Mouse (Mus musculus) frontal cortex, adult (tissue): ENCODE data around the gene Hmcn2.

Experiments used
- ATAC-seq: cut with Nextera tagmentation; 2 replicates; pipeline ENCODE4 v1.9.2; 2017; ENCODE audit warnings: mild to moderate bottlenecking, moderate library complexity, mixed read lengths; ENCODE audit not compliant: low TSS enrichment

Hmcn2 gene

DNA sequence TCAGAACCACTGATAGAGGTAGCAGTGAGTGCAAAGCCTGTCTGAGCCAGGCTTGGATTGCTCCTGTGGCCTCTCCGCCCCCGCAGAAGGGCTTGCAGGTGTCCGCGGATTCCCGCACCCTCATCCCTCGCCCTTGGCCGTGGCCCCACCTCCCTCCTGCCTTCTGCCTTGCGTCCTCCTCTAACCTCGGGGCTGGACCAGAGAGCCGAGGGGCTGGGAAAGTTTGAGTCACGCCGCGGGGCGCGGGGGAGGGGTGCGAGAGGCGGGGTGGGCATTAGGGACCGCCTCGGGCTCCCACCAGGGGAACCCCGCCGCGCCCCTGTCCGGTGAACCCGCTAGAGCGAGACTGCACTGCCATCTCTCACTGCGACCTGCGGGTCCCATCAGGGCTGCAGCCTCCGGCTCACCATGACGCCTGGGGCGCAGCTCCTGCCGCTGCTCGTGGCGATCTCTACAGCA lies at the start of gene Hmcn2:
TSS of gene Hmcn2 (plus strand) at position 409 of the 459 bp plus-strand sequence.
- ATAC-seq: no peak

GRCm38 (mm10) chr2:31267447-31267846 lies 46.8 kb upstream of the Hmcn2 start:
- no peak for ATAC-seq

- no peak for ATAC-seq
Measured at GRCm38 (mm10) chr2:31268631-31269030, 45.6 kb upstream of the Hmcn2 start.

GRCm38 (mm10) chr2:31269188-31269587 lies 45.0 kb upstream of the Hmcn2 start:
- ATAC-seq: no peak

DNA sequence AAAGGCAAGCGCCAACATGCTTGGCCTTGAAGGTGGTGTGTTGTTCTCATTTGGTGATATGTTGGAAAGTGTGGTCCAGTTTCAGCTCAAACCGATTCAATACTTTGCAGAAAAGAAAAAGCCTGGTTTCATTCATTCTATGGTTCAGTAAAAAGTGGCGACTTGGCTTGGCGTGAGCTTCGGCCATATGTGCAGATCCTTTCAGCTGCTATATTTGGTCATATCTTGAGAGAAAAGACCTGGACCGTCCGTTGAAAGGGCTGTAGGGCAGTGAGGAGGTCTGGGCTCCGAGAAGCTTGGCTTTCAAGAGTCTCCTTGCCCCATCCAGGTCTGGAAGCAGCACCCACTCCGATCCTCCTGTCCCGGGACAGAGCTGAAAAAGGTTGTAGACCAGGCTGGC lies 44.4 kb upstream of the Hmcn2 start:
- no peak for ATAC-seq

GRCm38 (mm10) chr2:31270470-31270869 lies 43.7 kb upstream of the Hmcn2 start:
- no peak for ATAC-seq

GRCm38 (mm10) chr2:31271071-31271470 lies 43.1 kb upstream of the Hmcn2 start:
- ATAC-seq: no peak

- 0 out of 2 replicates have a peak, but pooled peaks have one; percentile 9 for ATAC-seq
Measured at GRCm38 (mm10) chr2:31274993-31275392, 39.2 kb upstream of the Hmcn2 start.

DNA sequence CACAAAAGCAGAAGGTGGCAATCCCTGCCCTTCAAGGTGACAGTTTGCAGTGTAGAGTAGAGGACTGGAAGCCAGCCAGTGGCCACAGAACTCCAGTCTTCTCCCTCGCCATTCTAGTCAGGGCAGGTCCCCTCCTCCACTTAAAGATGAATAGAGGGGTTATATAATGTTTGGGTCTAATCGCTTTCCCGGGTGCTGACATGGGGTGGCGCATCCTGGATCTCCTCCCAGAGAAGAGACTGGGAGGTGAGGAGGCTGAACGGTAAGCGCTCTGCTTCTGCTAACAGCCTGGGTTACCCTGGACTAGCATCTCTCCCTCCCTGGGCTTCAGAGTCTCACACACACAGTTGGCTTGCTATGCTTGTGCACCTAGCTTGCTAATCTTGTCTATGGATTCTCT lies 36.4 kb upstream of the Hmcn2 start:
- ATAC-seq: peak; percentile 29; the same call in 1 of the 2 replicates

DNA sequence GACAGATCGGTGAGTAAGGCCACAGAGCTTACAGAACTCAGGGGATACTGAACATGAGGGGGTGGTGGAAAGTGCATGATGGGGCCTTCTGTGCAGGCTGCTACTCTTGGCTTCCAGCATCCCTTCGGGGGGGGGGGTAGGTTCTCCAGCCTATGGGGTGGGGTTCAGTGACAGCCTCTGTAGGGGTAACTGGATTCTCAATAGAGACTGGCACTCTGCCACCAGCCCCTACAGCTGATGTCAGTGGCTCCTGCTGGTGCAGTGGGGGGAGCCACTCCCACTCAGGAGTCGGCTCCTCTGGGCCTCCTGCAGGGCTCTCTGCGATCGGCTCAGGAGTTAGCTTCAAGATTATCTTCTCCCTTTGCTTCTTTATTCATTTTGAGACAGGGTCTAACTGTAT lies 35.7 kb upstream of the Hmcn2 start:
- ATAC-seq: peak; percentile 11; the same call in 1 of the 2 replicates

DNA sequence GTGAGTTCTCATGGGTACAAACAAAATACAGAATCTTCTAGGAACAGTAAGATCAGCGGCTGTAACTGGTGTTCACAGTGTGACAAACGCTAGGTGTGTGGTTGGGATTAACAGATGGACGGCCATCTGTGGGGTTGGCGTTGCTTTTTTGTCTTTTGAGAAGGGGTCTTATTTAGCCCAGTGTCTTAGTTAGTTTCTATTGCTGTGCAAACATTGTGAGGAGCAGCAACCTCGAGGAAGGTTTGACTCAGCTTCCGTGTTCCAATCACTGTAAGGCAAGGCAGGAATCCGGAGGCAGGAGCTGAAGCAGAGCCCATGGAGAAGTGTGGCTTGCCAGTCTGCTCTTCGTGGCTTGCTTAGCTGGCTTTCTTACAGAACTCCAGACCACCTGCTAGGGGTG lies 33.1 kb upstream of the Hmcn2 start:
- ATAC-seq: peak; percentile 44; the same call in 1 of the 2 replicates

GRCm38 (mm10) chr2:31282266-31282665 lies 31.9 kb upstream of the Hmcn2 start:
- no peak for ATAC-seq

DNA sequence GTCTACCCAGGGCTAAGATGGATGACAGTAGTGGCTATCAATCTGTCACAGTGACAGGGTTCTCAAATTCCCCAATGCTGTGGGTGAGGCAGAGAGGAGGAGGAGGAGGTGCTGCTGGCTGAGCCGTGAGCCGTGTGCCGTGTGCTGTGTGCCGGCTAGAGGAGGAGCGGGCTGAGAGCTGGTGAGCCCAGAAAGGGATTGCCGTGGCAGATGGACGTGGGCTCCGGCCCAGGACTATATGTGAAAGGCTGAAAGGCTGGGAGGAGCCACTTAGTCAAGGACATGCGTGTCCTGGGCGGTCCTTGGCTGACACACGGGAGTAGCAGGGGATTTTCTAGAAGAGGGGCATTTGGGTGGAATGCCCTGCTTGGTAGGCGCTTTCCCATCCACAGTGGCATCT lies 31.3 kb upstream of the Hmcn2 start:
- peak; percentile 68; the same call in 1 of the 2 replicates for ATAC-seq

DNA sequence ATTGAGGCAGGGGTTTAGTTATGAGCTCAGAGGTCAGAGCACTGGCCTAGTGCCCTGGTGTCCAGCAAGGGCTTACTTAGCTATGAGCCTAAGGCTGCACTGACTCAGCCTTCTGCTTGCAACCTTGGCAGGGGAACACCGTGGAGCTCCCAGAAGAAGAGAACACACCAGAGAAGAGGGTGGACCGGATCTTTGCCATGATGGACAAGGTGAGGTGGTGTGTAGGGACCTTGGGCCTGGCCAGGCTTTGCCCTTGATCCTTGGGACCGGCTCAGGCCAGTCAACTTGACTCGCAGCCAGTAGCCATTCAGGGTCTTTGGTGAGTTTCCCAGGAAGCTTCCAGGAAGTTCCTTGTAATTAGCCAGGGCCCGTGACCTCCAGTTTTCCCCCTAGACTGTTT lies 29.7 kb upstream of the Hmcn2 start:
- ATAC-seq: no peak

- ATAC-seq: no peak
Measured at GRCm38 (mm10) chr2:31291421-31291820, 22.8 kb upstream of the Hmcn2 start.

DNA sequence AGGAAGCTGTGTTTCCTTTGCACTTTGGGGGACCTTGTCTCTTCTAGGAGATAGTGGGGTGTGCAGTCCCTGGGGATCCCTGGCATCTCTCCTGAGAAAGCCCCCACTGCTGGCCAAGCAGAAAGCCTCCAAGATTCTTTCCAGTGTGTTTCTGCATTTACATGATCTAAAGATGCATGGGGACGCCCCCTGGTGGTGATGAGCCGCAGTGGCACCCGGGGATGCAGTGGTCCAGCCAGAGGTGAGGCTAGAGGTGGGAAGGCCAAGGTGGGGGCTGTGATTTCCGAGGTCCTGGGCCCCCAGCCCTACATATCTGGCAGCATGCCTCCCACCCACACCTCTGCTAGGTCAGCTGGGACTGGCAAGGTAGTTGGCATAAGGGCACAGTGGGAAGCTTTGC lies 19.2 kb upstream of the Hmcn2 start:
- peak; percentile 8; the same call in 1 of the 2 replicates for ATAC-seq

- ATAC-seq: no peak
Measured at GRCm38 (mm10) chr2:31296395-31296794, 17.8 kb upstream of the Hmcn2 start.

DNA sequence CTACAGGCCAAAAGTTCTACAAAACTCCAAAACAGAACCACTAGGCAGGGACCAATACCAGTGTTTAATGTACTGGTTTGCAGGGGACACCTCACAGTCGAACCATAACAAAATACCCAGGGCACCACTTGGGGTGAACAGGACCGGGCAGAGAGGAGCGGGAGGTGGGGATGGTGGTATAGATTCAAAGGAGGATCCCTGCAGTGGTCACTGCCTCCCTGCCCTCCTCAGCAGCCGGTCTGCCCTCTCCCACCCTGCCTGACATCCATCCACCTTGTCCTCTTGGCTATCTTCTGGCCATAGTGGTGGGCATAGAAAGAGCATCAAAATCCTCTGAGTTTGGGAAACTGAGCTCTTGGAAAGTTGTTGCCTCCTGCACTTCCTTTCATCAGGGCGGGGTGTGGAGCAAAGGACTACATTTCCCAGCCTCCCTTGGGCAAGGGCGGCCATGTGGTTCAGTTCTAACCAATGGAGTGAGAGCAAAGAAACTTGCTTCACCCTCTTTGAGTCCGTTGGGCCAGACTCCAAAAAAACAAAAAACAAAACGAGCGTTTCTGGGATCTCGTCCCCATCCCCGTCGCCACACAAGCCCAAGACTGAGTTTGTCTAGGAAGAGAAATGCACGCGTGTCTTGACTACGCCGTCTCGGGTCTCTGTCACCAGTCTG lies 16.5 kb upstream of the Hmcn2 start:
- ATAC-seq: peak; percentile 87

DNA sequence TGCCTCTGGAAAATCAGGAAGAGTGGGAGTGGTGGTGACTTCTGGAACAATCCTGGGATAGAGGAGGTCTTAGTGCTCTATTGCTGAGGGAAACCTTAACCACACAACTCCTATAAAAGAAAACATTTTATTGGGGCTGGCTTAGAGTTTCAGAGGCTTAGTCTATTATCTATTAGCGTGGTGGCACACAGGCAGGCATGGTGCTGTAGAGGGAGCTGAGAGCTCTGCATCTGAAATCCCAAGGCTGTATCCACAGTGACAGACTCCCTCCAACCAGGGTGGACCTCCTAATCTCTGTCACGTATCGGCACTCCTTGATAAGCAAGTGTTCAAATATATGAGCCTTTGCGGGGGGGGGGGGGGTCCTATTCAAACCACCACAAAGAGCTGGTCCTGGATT lies 15.4 kb upstream of the Hmcn2 start:
- peak; percentile 48 for ATAC-seq

DNA sequence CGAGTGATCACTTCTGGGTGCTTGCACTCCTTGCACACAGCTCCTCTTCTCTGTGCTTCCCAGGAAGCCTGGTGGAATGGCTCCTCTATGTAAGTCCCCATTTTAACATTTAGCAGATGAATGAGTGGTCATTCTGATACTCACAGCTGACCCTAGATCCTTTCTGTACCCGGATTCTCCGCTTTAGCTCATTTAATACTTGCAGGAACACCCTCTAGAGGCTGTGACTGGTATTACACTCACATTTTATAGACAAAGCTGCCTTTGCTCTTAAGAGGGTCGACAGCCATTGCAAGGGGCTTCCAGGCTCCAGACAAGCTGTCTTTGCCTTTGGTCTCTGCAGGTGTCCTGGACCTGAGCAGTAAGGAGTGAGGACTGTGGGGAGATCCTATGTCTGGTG lies 14.9 kb upstream of the Hmcn2 start:
- ATAC-seq: no peak

- ATAC-seq: no peak
Measured at GRCm38 (mm10) chr2:31299996-31300395, 14.2 kb upstream of the Hmcn2 start.

- ATAC-seq: no peak
Measured at GRCm38 (mm10) chr2:31303177-31303576, 11.0 kb upstream of the Hmcn2 start.

GRCm38 (mm10) chr2:31304191-31304590 lies 10.0 kb upstream of the Hmcn2 start:
- ATAC-seq: no peak
